Mouse (Mus musculus) myocyte (in vitro differentiated cells): ENCODE data around the gene Myo7a. TPM values are rescaled to one million over a fixed set of nuclear protein-coding genes. Genes with fewer than 3 reads are reported as not detected.

Experiments
- H3K27me3 ChIP-seq: one replicate; pipeline ENCODE4 v1.6.1; 2011; ENCODE audit not compliant: control insufficient read depth, insufficient read depth, insufficient read length
- H3K36me3 ChIP-seq: one replicate; pipeline ENCODE4 v1.6.1; 2011; ENCODE audit not compliant: control insufficient read depth, insufficient read depth
- H3K4me2 ChIP-seq: one replicate; pipeline ENCODE4 v1.6.1; 2011; ENCODE audit warnings: low read depth, control low read depth
- H3K4me3 ChIP-seq: one replicate; pipeline ENCODE4 v1.5.1; 2011; ENCODE audit warnings: mild to moderate bottlenecking, control low read depth, moderate library complexity
- H3K79me2 ChIP-seq: one replicate; pipeline ENCODE4 v1.6.1; 2011; ENCODE audit not compliant: control insufficient read depth, insufficient read depth
- H3ac ChIP-seq: one replicate; pipeline ENCODE4 v1.6.1; 2011; ENCODE audit not compliant: control insufficient read depth, insufficient read length
- CEBPB ChIP-seq: IDR thresholded peaks from 2 replicates; pipeline ENCODE4 v1.6.1; 2011; ENCODE audit warnings: mild to moderate bottlenecking, moderate library complexity; ENCODE audit not compliant: poor library complexity, insufficient read depth, severe bottlenecking
- E2F4 ChIP-seq: IDR thresholded peaks from one replicate; pipeline ENCODE4 v1.6.1; 2011; ENCODE audit warnings: mild to moderate bottlenecking, control low read depth, moderate library complexity; ENCODE audit not compliant: insufficient read depth
- MAX ChIP-seq: IDR thresholded peaks from one replicate; pipeline ENCODE4 v1.6.1; 2011; ENCODE audit warnings: low read depth, mild to moderate bottlenecking, control low read depth
- MYOD1 ChIP-seq, 3 experiments: IDR thresholded peaks; one replicate each; pipeline ENCODE4 v1.6.1; 2011; ENCODE audit warnings: control low read depth in 2 of 3, low read depth in 2 of 3, mild to moderate bottlenecking in 2 of 3, moderate library complexity in 1 of 3; ENCODE audit not compliant: insufficient read length in 2 of 3, control insufficient read depth in 1 of 3
- MYOG ChIP-seq, 3 experiments: IDR thresholded peaks; one replicate each; pipeline ENCODE4 v1.6.1; 2011; ENCODE audit warnings: control low read depth in 2 of 3, low read depth in 2 of 3, mild to moderate bottlenecking in 2 of 3; ENCODE audit not compliant: insufficient read length in 2 of 3, control insufficient read depth in 1 of 3, insufficient read depth in 1 of 3
- POLR2A ChIP-seq: IDR thresholded peaks from one replicate; pipeline ENCODE4 v1.6.1; 2011; ENCODE audit warnings: low read depth, mild to moderate bottlenecking, control low read depth, moderate library complexity; ENCODE audit not compliant: insufficient read length
- POLR2AphosphoS2 ChIP-seq: IDR thresholded peaks from one replicate; pipeline ENCODE4 v1.6.1; 2011; ENCODE audit warnings: low read depth, control low read depth; ENCODE audit not compliant: insufficient read length
- REST ChIP-seq: IDR thresholded peaks from one replicate; pipeline ENCODE4 v1.6.1; 2011; ENCODE audit warnings: mild to moderate bottlenecking, control low read depth, moderate library complexity; ENCODE audit not compliant: insufficient read depth, insufficient read length
- SRF ChIP-seq: IDR thresholded peaks from one replicate; pipeline ENCODE4 v1.6.1; 2011; ENCODE audit warnings: low read depth; ENCODE audit not compliant: control insufficient read depth, insufficient read length
- TCF12 ChIP-seq: IDR thresholded peaks from one replicate; pipeline ENCODE4 v1.6.1; 2011; ENCODE audit warnings: mild to moderate bottlenecking, control low read depth; ENCODE audit not compliant: poor library complexity, insufficient read depth, severe bottlenecking
- TCF3 ChIP-seq: IDR thresholded peaks from one replicate; pipeline ENCODE4 v1.6.1; 2011; ENCODE audit warnings: low read depth, control low read depth; ENCODE audit not compliant: insufficient read length
- USF1 ChIP-seq: IDR thresholded peaks from one replicate; pipeline ENCODE4 v1.6.1; 2011; ENCODE audit warnings: low read depth, mild to moderate bottlenecking, control low read depth, moderate library complexity
- polyA plus RNA-seq: library from polyadenylated mRNA; unstranded; fragments of >200 nt; fragmentation: generic; extraction: Trizol; gene quantifications from one replicate; pipeline ENCODE4 v1.2.1, GENCODE M21; 2012; ENCODE audit warnings: missing spikeins

Myo7a gene
- polyA plus RNA-seq, 1 experiment, result 0.29 TPM

GRCm38 (mm10) chr7:98106272-98106671 is 13.1 kb downstream of the Myo7a start:
- no peak overlapping the region for H3K4me3 ChIP-seq
- H3K27me3 ChIP-seq, result peaks cover 3% of the 10 kb centered on the region
- TF ChIP-seq TCF3, result no peak
- no peak for TF ChIP-seq MYOD1 (IDR thresholded peaks at IDR 0.05; ENCODE audit: control insufficient read depth in 1 of 3, insufficient read length in 2 of 3, low read depth in 2 of 3)
- no peak for TF ChIP-seq MYOG (IDR thresholded peaks at IDR 0.05; ENCODE audit: control insufficient read depth in 1 of 3, insufficient read depth in 1 of 3, insufficient read length in 2 of 3, low read depth in 2 of 3)
- TF ChIP-seq SRF, result no peak
- TF ChIP-seq TCF12, result no peak
- no peak for TF ChIP-seq POLR2AphosphoS2
- TF ChIP-seq USF1, result no peak
- no peak for TF ChIP-seq MAX
- TF ChIP-seq REST, result no peak
- no peak for TF ChIP-seq CEBPB
- no peak for TF ChIP-seq E2F4
- no peak for TF ChIP-seq POLR2A
- H3ac ChIP-seq, result no peak overlapping the region
- H3K79me2 ChIP-seq, result no peaks in the 10 kb centered on the region
- no peaks in the 10 kb centered on the region for H3K36me3 ChIP-seq
- H3K4me2 ChIP-seq, result peak overlapping the region; percentile 6

- TF ChIP-seq MAX (no peak), MYOD1 (IDR thresholded peaks at IDR 0.05; ENCODE audit: control insufficient read depth in 1 of 3, insufficient read length in 2 of 3, low read depth in 2 of 3) (no peak), MYOG (IDR thresholded peaks at IDR 0.05; ENCODE audit: control insufficient read depth in 1 of 3, insufficient read depth in 1 of 3, insufficient read length in 2 of 3, low read depth in 2 of 3) (no peak), TCF3 (no peak), REST (no peak), E2F4 (no peak), USF1 (no peak), CEBPB (no peak), POLR2A (no peak), TCF12 (no peak), SRF (no peak), POLR2AphosphoS2 (no peak)
- no peak overlapping the region for H3K4me2 ChIP-seq
- no peak overlapping the region for H3K4me3 ChIP-seq
- peaks cover 7% of the 10 kb centered on the region for H3K27me3 ChIP-seq
- no peaks in the 10 kb centered on the region for H3K36me3 ChIP-seq
- no peaks in the 10 kb centered on the region for H3K79me2 ChIP-seq
- no peak overlapping the region for H3ac ChIP-seq
These were observed 14.6 kb downstream of the Myo7a start for GRCm38 (mm10) chr7:98104481-98105435.

- Histone ChIP-seq H3K4me2 (no peak overlapping the region), H3K27me3 (peaks cover 11% of the 10 kb centered on the region), H3K4me3 (no peak overlapping the region), H3ac (no peak overlapping the region), H3K36me3 (no peaks in the 10 kb centered on the region), H3K79me2 (no peaks in the 10 kb centered on the region)
- no peak for TF ChIP-seq MAX
- TF ChIP-seq SRF, result no peak
- TF ChIP-seq CEBPB, result no peak
- TF ChIP-seq MYOG (IDR thresholded peaks at IDR 0.05; ENCODE audit: control insufficient read depth in 1 of 3, insufficient read depth in 1 of 3, insufficient read length in 2 of 3, low read depth in 2 of 3), result no peak
- no peak for TF ChIP-seq E2F4
- no peak for TF ChIP-seq TCF3
These were observed 15.4 kb downstream of the Myo7a start for GRCm38 (mm10) chr7:98103942-98104292.

GRCm38 (mm10) chr7:98103002-98103941 is 16.1 kb downstream of the Myo7a start:
- peaks cover 13% of the 10 kb centered on the region for H3K27me3 ChIP-seq
- H3ac ChIP-seq, result no peak overlapping the region
- no peak overlapping the region for H3K4me3 ChIP-seq
- no peaks in the 10 kb centered on the region for H3K36me3 ChIP-seq
- no peak overlapping the region for H3K4me2 ChIP-seq
- no peaks in the 10 kb centered on the region for H3K79me2 ChIP-seq
- TF ChIP-seq MYOG (IDR thresholded peaks at IDR 0.05; ENCODE audit: control insufficient read depth in 1 of 3, insufficient read depth in 1 of 3, insufficient read length in 2 of 3, low read depth in 2 of 3) (no peak), CEBPB (no peak), POLR2AphosphoS2 (no peak), SRF (no peak), POLR2A (no peak), REST (no peak), MYOD1 (IDR thresholded peaks at IDR 0.05; ENCODE audit: control insufficient read depth in 1 of 3, insufficient read length in 2 of 3, low read depth in 2 of 3) (no peak), TCF3 (no peak)
